Mouse (Mus musculus) neural tube, embryonic 14.5 days (tissue): ENCODE results near the gene Rab35. TPM values are rescaled to one million over a fixed set of nuclear protein-coding genes. Genes with fewer than 3 reads are reported as not detected.

Source experiments
- microRNA-seq: library from miRNA; unstranded; fragments of <30 nt; microRNA quantifications from one replicate; pipeline ENCODE4, GENCODE M21; 2016
- polyA plus RNA-seq: library from polyadenylated mRNA; unstranded; fragments of >200 nt; fragmentation: Nextera tagmentation; extraction: Ambion mirVana; gene quantifications from 2 replicates; pipeline ENCODE4 v1.2.1, GENCODE M21; 2014

The Rab35 gene
- polyA plus RNA-seq, 1 experiment from 2014 or later: 23.4 TPM

Small RNAs within 50 kb of the gene (microRNA-seq; reads per million reads assigned to microRNA genes)
- not detected for gene Mir7030

Other genes with a start within 250 kb of the Rab35 start
- 55.1 and 55.4 TPM in 2 replicates for gene Msi1, start 202.3 kb upstream of the Rab35 start, polyA plus RNA-seq
- 0.58 TPM in 1 of 2 replicates, not detected in the other for gene Pla2g1b, start 165.6 kb upstream of the Rab35 start, polyA plus RNA-seq
- 26.0 and 32.6 TPM in 2 replicates for gene Sirt4, start 147.2 kb upstream of the Rab35 start, polyA plus RNA-seq
- 8.5 and 11.1 TPM in 2 replicates for gene Pxn, start 125.2 kb upstream of the Rab35 start, polyA plus RNA-seq
- gene Rplp0, start 72.4 kb upstream of the Rab35 start, polyA plus RNA-seq: 903 and 934 TPM in 2 replicates
- 41.9 and 45.2 TPM in 2 replicates for gene Gcn1l1, start 66.7 kb upstream of the Rab35 start, polyA plus RNA-seq
- 34.7 and 42.5 TPM in 2 replicates for gene Bicdl1, start 99.7 kb downstream of the Rab35 start, polyA plus RNA-seq
- 22.1 and 34.0 TPM in 2 replicates for gene Cit, start 213.4 kb downstream of the Rab35 start, polyA plus RNA-seq